Mouse (Mus musculus): ENCODE measurements around the gene Depdc5. TPM values are rescaled to one million over a fixed set of nuclear protein-coding genes. Genes with fewer than 3 reads are reported as not detected.
"Not testable (repeated sequence)": the region's sequence is repeated elsewhere in the genome, so short reads cannot be mapped to it uniquely, and the experiment has no call there.

The Depdc5 gene
- polyA plus RNA-seq, 1 experiment from 2014 or later = 30.4 TPM

DNA sequence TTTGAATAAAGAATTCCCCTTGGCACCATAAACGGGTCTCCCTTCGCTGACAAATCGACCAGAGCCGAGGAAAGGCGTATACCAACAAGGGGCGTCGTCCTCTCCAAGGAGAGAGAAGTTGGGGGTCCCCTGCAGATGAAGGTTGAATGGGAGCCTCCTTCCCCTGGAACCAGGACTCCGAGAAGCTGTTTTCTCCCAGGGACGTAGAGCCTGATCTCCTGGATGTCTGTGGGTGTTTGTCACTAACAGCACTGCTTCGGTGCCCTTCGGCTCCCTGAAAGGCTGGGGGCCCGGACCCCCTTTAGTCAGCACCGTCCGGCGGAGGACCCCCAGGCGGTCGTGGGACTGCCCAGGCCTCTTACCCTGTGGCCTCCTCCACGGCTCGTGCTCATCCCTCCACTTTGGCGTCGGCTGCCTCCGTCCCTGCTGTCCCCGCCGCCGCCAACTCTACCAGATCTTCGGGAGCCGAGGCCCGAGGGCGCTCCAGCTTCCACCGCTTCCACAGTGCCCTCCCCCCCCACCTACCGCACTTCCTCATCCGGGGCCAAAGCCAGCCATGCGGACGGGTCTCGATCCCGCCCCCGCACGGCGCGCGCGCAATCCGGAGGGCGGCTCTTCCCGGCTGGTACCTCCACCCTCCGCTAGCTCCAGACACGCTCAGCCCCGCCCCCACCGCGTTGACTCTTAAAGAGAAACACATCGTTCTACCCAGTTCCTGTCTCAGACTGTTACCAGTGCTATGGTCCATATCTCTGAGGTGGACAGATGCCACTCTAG lies 9.6 kb upstream of the Depdc5 start, which contains the start of gene Prr14l:
TSS of gene Prr14l (minus strand) at position 526 of the 777 bp plus-strand sequence.
- Histone ChIP-seq H3K9me3 (no peaks in the 10 kb centered on the region), H3K36me3 (peaks cover 6% of the 10 kb centered on the region; the same call in 1 of the 2 replicates), H3K27me3 (no peaks in the 10 kb centered on the region), H3K27ac (peak within 1 kb of the TSS; percentile 84), H3K4me1 (peaks cover 14% of the 10 kb centered on the region), H3K4me2 (replicated peaks) (peak within 1 kb of the TSS; percentile 58), H3K9ac (peak within 1 kb of the TSS; percentile 95), H3K4me3 (peak within 1 kb of the TSS; percentile 81)
- WGBS = under 1% methylated on average over 50 of the region's 51 CpGs
- ATAC-seq (ENCODE audit: insufficient number of reproducible peaks, insufficient read depth, low FRiP score, low TSS enrichment) = peak; percentile 95

- no peak overlapping the region for H3K4me3 ChIP-seq
- H3K4me1 ChIP-seq = peaks cover 14% of the 10 kb centered on the region
- 86% methylated on average over 4 of the region's 4 CpGs for WGBS
Observed at GRCm38 (mm10) chr5:32854818-32855217, 8.7 kb upstream of the Depdc5 start.

DNA sequence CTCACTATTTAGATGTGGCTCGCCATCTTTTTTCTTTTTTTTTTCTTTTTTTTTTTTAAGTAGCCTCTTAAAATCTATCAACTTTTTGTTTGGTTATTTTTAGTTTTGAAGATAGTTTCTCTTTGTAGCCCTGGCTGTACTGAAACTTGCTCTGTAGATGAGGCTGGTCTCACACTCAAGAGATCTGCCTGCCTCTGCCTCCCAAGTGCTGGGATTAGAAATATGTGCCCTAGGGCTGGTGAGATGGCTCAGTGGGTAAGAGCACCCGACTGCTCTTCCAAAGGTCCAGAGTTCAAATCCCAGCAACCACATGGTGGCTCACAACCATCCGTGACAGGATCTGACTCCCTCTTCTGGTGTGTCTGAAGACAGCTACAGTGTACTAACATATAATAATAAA lies 8.2 kb upstream of the Depdc5 start:
- not testable (repeated sequence) for H3K9ac ChIP-seq; H3K27me3 ChIP-seq; H3K36me3 ChIP-seq; ATAC-seq (ENCODE audit: insufficient number of reproducible peaks, insufficient read depth, low FRiP score, low TSS enrichment); H3K9me3 ChIP-seq; H3K27ac ChIP-seq; H3K4me3 ChIP-seq; H3K4me2 ChIP-seq (replicated peaks)
- peaks cover 14% of the 10 kb centered on the region for H3K4me1 ChIP-seq
- 99% methylated on average over 3 of the region's 3 CpGs for WGBS

More at GRCm38 (mm10) chr5:32854818-32855217, 8.7 kb upstream of the Depdc5 start:
- no peaks in the 10 kb centered on the region for H3K9me3 ChIP-seq
- H3K27ac ChIP-seq = peak overlapping the region; percentile 24; the same call in 1 of the 2 replicates
- ATAC-seq (ENCODE audit: insufficient number of reproducible peaks, insufficient read depth, low FRiP score, low TSS enrichment) = no peak
- no peaks in the 10 kb centered on the region for H3K27me3 ChIP-seq
- no peak overlapping the region for H3K9ac ChIP-seq
- H3K36me3 ChIP-seq = peaks cover 6% of the 10 kb centered on the region; the same call in 1 of the 2 replicates
- no peak overlapping the region for H3K4me2 ChIP-seq (replicated peaks)

DNA sequence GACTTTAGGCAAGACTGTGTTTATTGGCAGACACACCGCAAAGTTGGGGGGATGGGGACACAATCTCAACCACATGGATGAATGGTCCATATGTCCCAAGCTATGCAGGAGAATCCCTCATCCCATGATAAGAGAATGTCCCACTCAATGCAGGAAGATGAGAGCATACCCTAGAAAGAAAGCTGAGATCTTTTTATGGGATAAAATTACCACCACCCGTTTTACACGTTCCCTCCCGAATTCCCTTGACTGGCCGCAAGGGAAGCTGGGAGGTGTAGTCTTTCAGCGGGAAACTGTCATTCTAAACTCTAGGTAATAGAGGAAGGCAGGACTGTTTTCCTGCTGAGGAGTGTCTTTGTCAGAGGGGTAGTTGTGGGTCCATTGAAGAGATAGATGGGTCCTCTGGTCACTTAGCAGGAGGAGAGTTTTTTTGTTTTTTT lies 5.7 kb upstream of the Depdc5 start:
- no peak for ATAC-seq (ENCODE audit: insufficient number of reproducible peaks, insufficient read depth, low FRiP score, low TSS enrichment)
- Histone ChIP-seq H3K27ac (peak overlapping the region; percentile 74), H3K4me1 (no peaks in the 10 kb centered on the region)

GRCm38 (mm10) chr5:32861082-32861481 lies 2.4 kb upstream of the Depdc5 start:
- Histone ChIP-seq H3K4me3 (no peak overlapping the region), H3K4me2 (replicated peaks) (no peak overlapping the region), H3K4me1 (peaks cover 7% of the 10 kb centered on the region; the same call in 1 of the 2 replicates), H3K9ac (no peak overlapping the region), H3K9me3 (no peaks in the 10 kb centered on the region), H3K27me3 (no peaks in the 10 kb centered on the region), H3K27ac (no peak overlapping the region), H3K36me3 (0 out of 2 replicates have a peak, but pooled peaks cover 3% of the 10 kb centered on the region)
- WGBS = 88% methylated on average over 1 of the region's 1 CpGs
- no peak for ATAC-seq (ENCODE audit: insufficient number of reproducible peaks, insufficient read depth, low FRiP score, low TSS enrichment)

More for the DNA sequence above, 5.7 kb upstream of the Depdc5 start:
- Histone ChIP-seq H3K4me2 (replicated peaks) (peak overlapping the region; percentile 50), H3K36me3 (no peaks in the 10 kb centered on the region), H3K4me3 (peak overlapping the region; percentile 43), H3K9me3 (no peaks in the 10 kb centered on the region), H3K27me3 (no peaks in the 10 kb centered on the region), H3K9ac (peak overlapping the region; percentile 44; the same call in 1 of the 2 replicates)
- WGBS = 4% methylated on average over 6 of the region's 6 CpGs

- Histone ChIP-seq H3K9ac (no peak overlapping the region), H3K27me3 (no peaks in the 10 kb centered on the region), H3K4me3 (no peak overlapping the region), H3K36me3 (0 out of 2 replicates have a peak, but pooled peaks cover 9% of the 10 kb centered on the region), H3K4me1 (peaks cover 7% of the 10 kb centered on the region; the same call in 1 of the 2 replicates), H3K9me3 (no peaks in the 10 kb centered on the region), H3K27ac (no peak overlapping the region), H3K4me2 (replicated peaks) (peak overlapping the region; percentile 60)
- WGBS = 83% methylated on average over 6 of the region's 6 CpGs
- no peak for ATAC-seq (ENCODE audit: insufficient number of reproducible peaks, insufficient read depth, low FRiP score, low TSS enrichment)
Observed at GRCm38 (mm10) chr5:32862469-32863132, 900 bp upstream of the Depdc5 start.

DNA sequence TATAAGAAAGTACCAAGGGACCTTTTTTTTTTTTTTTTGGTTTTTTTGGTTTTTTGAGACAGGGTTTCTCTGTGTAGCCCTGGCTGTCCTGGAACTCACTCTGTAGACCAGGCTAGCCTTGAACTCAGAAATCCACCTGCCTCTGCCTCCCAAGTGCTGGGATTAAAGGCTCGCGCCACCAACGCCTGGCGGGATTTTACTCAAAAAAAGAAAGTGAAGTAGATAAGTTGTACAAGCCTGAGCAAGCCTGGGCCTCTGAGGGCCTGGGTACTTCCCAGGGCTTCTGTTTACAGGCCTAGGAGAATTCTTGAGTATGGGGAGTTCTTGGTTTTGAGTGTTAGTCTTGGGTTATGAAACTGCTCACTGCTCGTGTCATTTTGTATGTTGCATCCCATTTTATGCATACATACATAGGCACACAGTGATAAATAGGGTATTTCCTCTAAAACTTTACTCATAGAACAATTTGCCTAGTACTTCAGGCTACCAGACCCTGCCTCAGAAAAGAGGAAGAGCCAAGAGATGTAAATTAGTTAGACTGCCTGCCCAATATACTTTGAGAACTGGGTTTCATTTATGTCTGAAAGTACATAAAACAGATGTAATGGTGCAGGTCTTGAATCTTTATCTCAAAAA lies 6.0 kb downstream of the Depdc5 start:
- no peak overlapping the region for H3K9ac ChIP-seq
- H3K27ac ChIP-seq = no peak overlapping the region
- no peaks in the 10 kb centered on the region for H3K27me3 ChIP-seq
- H3K9me3 ChIP-seq = no peaks in the 10 kb centered on the region
- no peak overlapping the region for H3K4me2 ChIP-seq (replicated peaks)
- no peak for ATAC-seq (ENCODE audit: insufficient number of reproducible peaks, insufficient read depth, low FRiP score, low TSS enrichment)
- peaks cover 3% of the 10 kb centered on the region; the same call in 1 of the 2 replicates for H3K4me1 ChIP-seq
- 94% methylated on average over 5 of the region's 5 CpGs for WGBS
- peaks cover 49% of the 10 kb centered on the region for H3K36me3 ChIP-seq
- H3K4me3 ChIP-seq = no peak overlapping the region

DNA sequence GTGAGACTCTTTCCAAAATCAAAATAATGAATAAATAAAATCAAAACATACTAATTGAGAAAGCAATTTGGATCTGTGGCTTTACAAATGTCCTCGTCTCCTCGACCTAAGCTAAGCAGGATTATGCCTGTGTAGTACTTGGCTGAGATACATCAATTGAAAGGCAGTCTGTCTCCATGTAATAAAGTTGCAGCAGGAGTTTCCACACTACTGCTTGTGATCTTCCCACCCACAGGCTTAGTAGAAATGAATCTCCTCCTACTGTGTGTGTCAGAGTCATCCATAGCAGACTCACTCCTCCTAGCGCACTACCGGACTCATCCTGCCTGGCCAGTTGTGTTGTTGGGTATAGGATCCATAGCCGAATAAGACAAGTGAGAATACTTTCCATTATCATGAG lies 8.8 kb downstream of the Depdc5 start:
- Histone ChIP-seq H3K36me3 (peaks cover 54% of the 10 kb centered on the region), H3K27ac (no peak overlapping the region), H3K4me3 (no peak overlapping the region), H3K9ac (no peak overlapping the region), H3K27me3 (no peaks in the 10 kb centered on the region), H3K4me2 (replicated peaks) (no peak overlapping the region), H3K4me1 (no peaks in the 10 kb centered on the region), H3K9me3 (no peaks in the 10 kb centered on the region)
- no peak for ATAC-seq (ENCODE audit: insufficient number of reproducible peaks, insufficient read depth, low FRiP score, low TSS enrichment)
- 92% methylated on average over 5 of the region's 5 CpGs for whole genome bisulfite sequencing

DNA sequence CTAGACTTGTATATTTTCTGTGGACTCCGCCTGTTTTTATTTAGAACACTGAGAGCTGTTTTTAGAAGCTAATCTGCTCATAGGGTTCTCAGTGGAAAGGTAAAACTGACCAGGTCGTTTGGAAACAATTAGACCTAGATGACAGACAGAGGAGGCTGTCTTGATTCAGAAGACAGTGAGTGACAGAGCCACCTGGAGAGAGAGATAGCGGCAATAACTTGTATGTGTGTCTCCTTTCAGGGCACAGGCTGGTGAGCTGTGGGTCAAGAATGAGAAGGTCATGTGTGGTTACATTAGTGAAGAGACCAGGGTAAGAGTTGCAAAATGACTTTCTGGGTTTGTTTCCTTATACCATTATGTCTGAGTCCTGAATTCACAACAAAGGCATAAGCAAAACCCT lies 23.2 kb downstream of the Depdc5 start:
- Histone ChIP-seq H3K27me3 (no peaks in the 10 kb centered on the region), H3K36me3 (peaks cover 58% of the 10 kb centered on the region), H3K9me3 (no peaks in the 10 kb centered on the region), H3K9ac (no peak overlapping the region), H3K4me3 (no peak overlapping the region), H3K27ac (no peak overlapping the region), H3K4me2 (replicated peaks) (no peak overlapping the region), H3K4me1 (no peaks in the 10 kb centered on the region)
- ATAC-seq (ENCODE audit: insufficient number of reproducible peaks, insufficient read depth, low FRiP score, low TSS enrichment) = no peak
- WGBS = 68% methylated on average over 3 of the region's 3 CpGs

GRCm38 (mm10) chr5:32907496-32907895 lies 44.0 kb downstream of the Depdc5 start:
- ATAC-seq (ENCODE audit: insufficient number of reproducible peaks, insufficient read depth, low FRiP score, low TSS enrichment) = no peak
- 73% methylated on average over 1 of the region's 1 CpGs for WGBS

GRCm38 (mm10) chr5:32914071-32914470 lies 50.6 kb downstream of the Depdc5 start:
- no peak for ATAC-seq (ENCODE audit: insufficient number of reproducible peaks, insufficient read depth, low FRiP score, low TSS enrichment)
- no peak overlapping the region for H3K9ac ChIP-seq

More at GRCm38 (mm10) chr5:32907496-32907895, 44.0 kb downstream of the Depdc5 start:
- Histone ChIP-seq H3K27me3 (no peaks in the 10 kb centered on the region), H3K4me2 (replicated peaks) (no peak overlapping the region), H3K9me3 (no peaks in the 10 kb centered on the region), H3K27ac (no peak overlapping the region), H3K4me3 (no peak overlapping the region), H3K36me3 (peaks cover 56% of the 10 kb centered on the region), H3K4me1 (no peaks in the 10 kb centered on the region), H3K9ac (no peak overlapping the region)

More at GRCm38 (mm10) chr5:32914071-32914470, 50.6 kb downstream of the Depdc5 start:
- WGBS = 82% methylated on average over 3 of the region's 3 CpGs
- Histone ChIP-seq H3K27ac (no peak overlapping the region), H3K4me1 (no peaks in the 10 kb centered on the region), H3K27me3 (no peaks in the 10 kb centered on the region), H3K9me3 (no peaks in the 10 kb centered on the region), H3K36me3 (peaks cover 62% of the 10 kb centered on the region), H3K4me3 (no peak overlapping the region), H3K4me2 (replicated peaks) (no peak overlapping the region)

Data from embryonic facial prominence, embryonic 12.5 days (tissue).